12 mouse cellular contexts compared by ENCODE assay signal in the genomic region with DNA sequence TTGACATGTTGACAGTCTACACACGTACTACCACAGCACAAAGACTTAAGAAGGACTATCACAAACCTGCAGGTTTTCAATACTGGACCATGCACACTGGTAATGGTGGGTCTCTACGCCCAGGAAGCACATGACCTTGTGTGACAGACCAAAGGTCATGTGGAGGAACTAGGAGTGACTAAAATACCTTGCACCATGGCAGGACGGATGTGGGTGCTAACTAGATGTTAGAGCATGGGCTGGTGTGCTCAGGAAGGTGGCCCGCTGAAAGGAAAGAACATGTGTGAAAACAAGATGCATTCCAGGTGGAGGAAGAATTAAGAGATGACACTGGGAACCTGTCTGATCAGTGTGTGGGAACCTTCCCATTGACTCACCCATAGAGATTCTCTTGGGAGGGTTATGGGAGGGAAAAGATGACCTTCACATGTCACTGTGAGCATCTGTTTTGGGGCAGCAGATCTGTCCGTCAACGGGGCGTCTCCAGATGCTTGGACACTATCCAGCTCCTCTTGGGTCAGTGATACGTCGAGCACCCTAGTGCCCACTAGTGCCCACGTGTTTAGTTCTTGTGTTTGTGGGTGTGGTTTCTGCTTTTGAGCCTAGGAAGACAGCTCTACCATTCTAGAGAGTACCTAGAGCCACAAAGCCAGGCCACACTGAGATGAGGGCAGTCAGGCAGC. TPM values are rescaled to one million over a fixed set of nuclear protein-coding genes. Genes with fewer than 3 reads are reported as not detected.
A peak's percentile ranks its signal among the peaks of the same experiment; 100 is the strongest.
DNase-seq lines count a peak whose midpoint lies in the region; ATAC-seq and TF ChIP-seq lines count a peak whose summit lies in the region.
"Had no signal": no experiment of that assay in that cellular context is flagged by ENCODE, and none has a peak within 500 bp of the region (broad histone marks: within the 10 kb centered on the region; RNA-seq: fewer than 3 reads in every experiment).

No protein-coding gene starts in this region.

- H3K4me2 ChIP-seq in heart, embryonic 15.5 days: 0 out of 2 replicates have a peak overlapping the region, but pooled peaks have one; percentile 16
- no peak overlapping the region for H3K4me2 ChIP-seq in midbrain, embryonic 11.5 days
- H3K4me2 ChIP-seq in stomach, embryonic 15.5 days: no peak overlapping the region
- H3K4me2 ChIP-seq: limb, embryonic 12.5 days had no signal

- H3K36me3 ChIP-seq in heart, embryonic 15.5 days: no peaks in the 10 kb centered on the region
- H3K36me3 ChIP-seq in heart, adult 2 months (ENCODE audit: control insufficient read depth, insufficient read depth, low read length): no peaks in the 10 kb centered on the region; the same call in 1 of the 2 replicates
- H3K36me3 ChIP-seq in midbrain, embryonic 11.5 days (ENCODE audit: control insufficient read depth, insufficient read depth, low read length): no peaks in the 10 kb centered on the region
- peaks cover 11% of the 10 kb centered on the region; the same call in 1 of the 2 replicates for H3K36me3 ChIP-seq in midbrain, embryonic 10.5 days
- H3K36me3 ChIP-seq in stomach, embryonic 15.5 days: no peaks in the 10 kb centered on the region
- H3K36me3 ChIP-seq: G1E had no signal

- no peaks in the 10 kb centered on the region for H3K79me2 ChIP-seq in heart, adult 2 months (replicated peaks; ENCODE audit: control insufficient read depth, insufficient read depth, low read length)

- H3K27me3 ChIP-seq in heart, embryonic 15.5 days: no peaks in the 10 kb centered on the region
- no peaks in the 10 kb centered on the region for H3K27me3 ChIP-seq in heart, adult 2 months (ENCODE audit: control insufficient read depth, insufficient read depth, low read length)
- no peaks in the 10 kb centered on the region for H3K27me3 ChIP-seq in midbrain, embryonic 11.5 days (ENCODE audit: control insufficient read depth, insufficient read depth, low read length)
- 0 out of 2 replicates have a peak, but pooled peaks cover 3% of the 10 kb centered on the region for H3K27me3 ChIP-seq in midbrain, embryonic 10.5 days (ENCODE audit: low read depth, poor library complexity, severe bottlenecking)
- no peaks in the 10 kb centered on the region for H3K27me3 ChIP-seq in stomach, embryonic 15.5 days (replicated peaks)
- H3K27me3 ChIP-seq: limb, embryonic 12.5 days had no signal

- H3K9ac ChIP-seq in heart, embryonic 15.5 days: no peak overlapping the region; the same call in 1 of the 2 replicates
- H3K9ac ChIP-seq in heart, adult 2 months (ENCODE audit: low read depth, low read length): no peak overlapping the region
- no peak overlapping the region for H3K9ac ChIP-seq in midbrain, embryonic 11.5 days (ENCODE audit: low read length)
- H3K9ac ChIP-seq in stomach, embryonic 15.5 days: no peak overlapping the region
- H3K9ac ChIP-seq: limb, embryonic 12.5 days had no signal

- H3K4me3 ChIP-seq in heart, embryonic 15.5 days: no peak overlapping the region
- no peak overlapping the region for H3K4me3 ChIP-seq in heart, adult 2 months
- no peak overlapping the region for H3K4me3 ChIP-seq in midbrain, embryonic 11.5 days (ENCODE audit: low read depth, low read length)
- H3K4me3 ChIP-seq in midbrain, embryonic 10.5 days: no peak overlapping the region
- no peak overlapping the region for H3K4me3 ChIP-seq in stomach, embryonic 15.5 days (replicated peaks)
- H3K4me3 ChIP-seq: layer of hippocampus, adult 2 months; limb, embryonic 12.5 days had no signal

- H3K4me1 ChIP-seq in heart, embryonic 15.5 days (replicated peaks): peaks cover 90% of the 10 kb centered on the region
- H3K4me1 ChIP-seq in heart, adult 2 months (ENCODE audit: control insufficient read depth, insufficient read depth, low read length): peaks cover 38% of the 10 kb centered on the region
- peaks cover 25% of the 10 kb centered on the region for H3K4me1 ChIP-seq in midbrain, embryonic 11.5 days (ENCODE audit: control insufficient read depth, insufficient read depth, low read length)
- H3K4me1 ChIP-seq in midbrain, embryonic 10.5 days: peaks cover 73% of the 10 kb centered on the region
- H3K4me1 ChIP-seq in stomach, embryonic 15.5 days: peaks cover 48% of the 10 kb centered on the region

- intact Hi-C loops in heart, adult 2 months (cut with DNase I): no loop called here

- no peak for TF ChIP-seq POLR2A in heart, adult 2 months (IDR thresholded peaks at IDR 0.05; ENCODE audit: insufficient read depth, low read depth, low read length)

- no peak for TF ChIP-seq CTCF in heart, adult 2 months (IDR thresholded peaks at IDR 0.05)

- no peak for TF ChIP-seq EP300 in heart, adult 2 months (IDR thresholded peaks at IDR 0.05; ENCODE audit: insufficient read depth, low read depth, low read length)

- H3K27ac ChIP-seq in heart, embryonic 15.5 days: peak overlapping the region; percentile 85
- H3K27ac ChIP-seq in heart, adult 2 months: no peak overlapping the region; the same call in 1 of the 2 replicates
- no peak overlapping the region for H3K27ac ChIP-seq in midbrain, embryonic 11.5 days (ENCODE audit: low read depth, low read length)
- H3K27ac ChIP-seq in midbrain, embryonic 10.5 days (replicated peaks): no peak overlapping the region
- peak overlapping the region; percentile 35; the same call in 1 of the 2 replicates for H3K27ac ChIP-seq in stomach, embryonic 15.5 days
- H3K27ac ChIP-seq: layer of hippocampus, adult 2 months had no signal

- 43% methylated on average over 10 of the region's 10 CpGs for WGBS in heart, embryonic 15.5 days
- WGBS in heart, adult 2 months: 71% methylated on average over 10 of the region's 10 CpGs
- 86% methylated on average over 10 of the region's 10 CpGs for WGBS in midbrain, embryonic 11.5 days
- 92% methylated on average over 10 of the region's 10 CpGs for WGBS in midbrain, embryonic 10.5 days
- 81% methylated on average over 10 of the region's 10 CpGs for WGBS in stomach, embryonic 15.5 days

- H3K9me3 ChIP-seq in heart, embryonic 15.5 days (replicated peaks): no peaks in the 10 kb centered on the region
- no peaks in the 10 kb centered on the region for H3K9me3 ChIP-seq in midbrain, embryonic 11.5 days (ENCODE audit: control insufficient read depth, low read length)
- H3K9me3 ChIP-seq in midbrain, embryonic 10.5 days (replicated peaks): no peaks in the 10 kb centered on the region
- no peaks in the 10 kb centered on the region for H3K9me3 ChIP-seq in stomach, embryonic 15.5 days
- H3K9me3 ChIP-seq: limb, embryonic 12.5 days had no signal

- no peak for ATAC-seq in heart, embryonic 15.5 days (replicated peaks; ENCODE audit: insufficient number of reproducible peaks, insufficient read depth, low FRiP score, low read depth)
- ATAC-seq in midbrain, embryonic 11.5 days (ENCODE audit: low FRiP score): no peak
- ATAC-seq in stomach, embryonic 15.5 days (ENCODE audit: insufficient read depth, low FRiP score, low read depth): no peak

- peak; percentile 45 for DNase-seq in adrenal gland, adult 2 months
- DNase-seq in adrenal gland, postnatal 25 days: no peak
- DNase-seq in heart, adult 2 months: no peak
- DNase-seq in midbrain, embryonic 11.5 days (ENCODE audit: low spot score, missing footprints): peak; percentile 45
- no peak for DNase-seq in midbrain, embryonic 10.5 days (ENCODE audit: low spot score)
- no peak for DNase-seq in ovary, postnatal 14 days (ENCODE audit: low spot score)
- DNase-seq: thymus, postnatal 25 days had no signal

RNA-seq across cellular contexts. Expression of gene Lrrc75a, which starts 4.5 kb away (rescaled TPM):
- 10 to 100 TPM; 17.5 to 40.5 TPM for total RNA-seq in adrenal gland, adult 2 months (2021)
- 46.9 and 73.5 TPM in 2 replicates for polyA plus RNA-seq in adrenal gland, adult 2 months (2012; rRNA removed)
- 37.2 and 44.9 TPM in 2 replicates for total RNA-seq in adrenal gland, postnatal 25 days (2021)
- 14.6 and 18.5 TPM in 2 replicates for polyA plus RNA-seq in heart, embryonic 15.5 days (2015; fragmentation: Nextera tagmentation; extraction: Ambion mirVana)
- total RNA-seq in heart, adult 2 months (2021): 1 to 10 TPM; 3.3 to 4.2 TPM
- polyA plus RNA-seq in heart, adult 2 months (2012; rRNA removed): 6.2 and 9.6 TPM in 2 replicates
- 12.5 and 12.6 TPM in 2 replicates for polyA plus RNA-seq in midbrain, embryonic 11.5 days (2014; fragmentation: Nextera tagmentation; extraction: Ambion mirVana)
- 10.6 and 10.8 TPM in 2 replicates for polyA plus RNA-seq in midbrain, embryonic 10.5 days (2016; fragmentation: Nextera tagmentation; extraction: Ambion mirVana)
- 10.0 and 10.5 TPM in 2 replicates for polyA plus RNA-seq in stomach, embryonic 15.5 days (2015; fragmentation: Nextera tagmentation; extraction: Ambion mirVana)

RNA-seq across cellular contexts. Expression of gene Mmgt2, which starts 4.6 kb away (rescaled TPM):
- total RNA-seq in adrenal gland, adult 2 months (2021): 10 to 100 TPM; 34.5 to 47.3 TPM
- polyA plus RNA-seq in adrenal gland, adult 2 months (2012; rRNA removed): 87.2 and 88.1 TPM in 2 replicates
- total RNA-seq in adrenal gland, postnatal 25 days (2021): 35.7 and 49.0 TPM in 2 replicates
- 44.7 and 49.1 TPM in 2 replicates for polyA plus RNA-seq in heart, embryonic 15.5 days (2015; fragmentation: Nextera tagmentation; extraction: Ambion mirVana)
- total RNA-seq in heart, adult 2 months (2021): 1 to 10 TPM; 5.8 to 8.6 TPM
- polyA plus RNA-seq in heart, adult 2 months (2012; rRNA removed): 8.7 and 8.9 TPM in 2 replicates
- polyA plus RNA-seq in midbrain, embryonic 11.5 days (2014; fragmentation: Nextera tagmentation; extraction: Ambion mirVana): 38.5 and 43.8 TPM in 2 replicates
- polyA plus RNA-seq in midbrain, embryonic 10.5 days (2016; fragmentation: Nextera tagmentation; extraction: Ambion mirVana): 38.7 and 40.9 TPM in 2 replicates
- polyA plus RNA-seq in stomach, embryonic 15.5 days (2015; fragmentation: Nextera tagmentation; extraction: Ambion mirVana): 47.0 and 50.6 TPM in 2 replicates

Comparison
In these comparisons a context has a peak if more than half of its experiments do, and no peak if none do; other contexts are left out.
1. DNase-seq: peak in adrenal gland, adult 2 months (single experiment) and midbrain, embryonic 11.5 days (single experiment); none in adrenal gland, postnatal 25 days (single experiment), heart, adult 2 months (0 of 2), midbrain, embryonic 10.5 days (single experiment) and ovary, postnatal 14 days (single experiment).
2. H3K27ac ChIP-seq: peak in heart, embryonic 15.5 days (single experiment) and stomach, embryonic 15.5 days (single experiment); none in heart, adult 2 months (single experiment), midbrain, embryonic 11.5 days (single experiment) and midbrain, embryonic 10.5 days (single experiment).